Mouse (Mus musculus) testis, adult 2 months (tissue): ENCODE data around the gene Bcor. TPM values are rescaled to one million over a fixed set of nuclear protein-coding genes. Genes with fewer than 3 reads are reported as not detected.

Experiments used
- H3K27ac ChIP-seq: fragments of 200-500 bp; 2 replicates; pipeline ENCODE4 v1.5.1; 2012; ENCODE audit warnings: low read depth, low read length; ENCODE audit not compliant: control insufficient read depth, insufficient read depth
- H3K27me3 ChIP-seq: fragments of 200-500 bp; 2 replicates; pipeline ENCODE4 v1.6.1; 2012; ENCODE audit warnings: mild to moderate bottlenecking, low read length, moderate library complexity; ENCODE audit not compliant: control insufficient read depth, insufficient read depth
- H3K36me3 ChIP-seq: fragments of 200-500 bp; 2 replicates; pipeline ENCODE4 v1.6.1; 2012; ENCODE audit warnings: mild to moderate bottlenecking, low read length; ENCODE audit not compliant: control insufficient read depth, insufficient read depth
- H3K4me1 ChIP-seq: fragments of 200-500 bp; 2 replicates; pipeline ENCODE4 v1.6.1; 2012; ENCODE audit warnings: low read length; ENCODE audit not compliant: control insufficient read depth, insufficient read depth
- H3K4me3 ChIP-seq: fragments of 200-500 bp; 2 replicates; pipeline ENCODE4 v1.5.1; 2012; ENCODE audit warnings: low read depth, mild to moderate bottlenecking, low read length, moderate library complexity, mixed read lengths; ENCODE audit not compliant: control insufficient read depth
- CTCF ChIP-seq: fragments of 200-500 bp; IDR thresholded peaks from 2 replicates; pipeline ENCODE4 v1.5.1; 2012; ENCODE audit warnings: low read depth, mild to moderate bottlenecking, inconsistent platforms, low read length, moderate library complexity; ENCODE audit not compliant: control insufficient read depth, insufficient read depth, insufficient replicate concordance
- POLR2A ChIP-seq: fragments of 200-500 bp; IDR thresholded peaks from 2 replicates; pipeline ENCODE4 v1.6.1; 2012; ENCODE audit warnings: low read depth, mild to moderate bottlenecking, inconsistent platforms, low read length, moderate library complexity; ENCODE audit not compliant: control insufficient read depth
- polyA plus RNA-seq: library from polyadenylated mRNA; depleted of rRNA; stranded (reverse); fragments of >200 nt; gene quantifications from 2 replicates; pipeline ENCODE4 v1.2.3, GENCODE M21; 2012

Bcor gene
- polyA plus RNA-seq, 1 experiment: 0.72 TPM

DNA sequence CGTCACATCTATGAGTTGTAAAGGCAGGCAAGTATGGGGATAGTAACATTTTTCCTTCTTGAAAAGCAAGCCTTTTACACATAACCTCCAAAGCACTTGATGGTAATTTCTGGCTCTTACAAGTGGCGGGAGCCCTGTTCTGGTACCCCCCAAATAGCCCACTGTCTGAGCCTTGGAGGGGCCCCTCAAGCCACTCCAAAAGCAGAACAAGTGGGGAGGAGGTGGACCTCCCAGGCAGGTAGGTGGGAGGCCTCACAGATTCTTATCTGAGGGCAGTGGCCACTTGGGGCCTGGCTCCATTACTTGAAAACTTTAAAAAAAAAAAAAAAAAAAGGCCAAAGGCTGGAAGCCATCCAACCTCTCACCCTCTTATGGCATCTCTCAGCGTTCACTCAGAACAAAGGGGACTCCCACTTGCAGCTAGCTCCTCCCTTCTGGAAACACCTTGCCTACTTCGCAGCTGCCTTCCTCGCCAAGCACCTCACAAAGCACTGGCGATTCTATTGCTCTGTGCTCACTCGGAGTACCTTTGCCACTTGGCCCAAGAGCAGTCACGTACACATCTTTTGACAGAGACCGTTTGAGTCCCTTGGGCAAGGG is 106.7 kb downstream of the Bcor start:
- no peaks in the 10 kb centered on the region for H3K27me3 ChIP-seq
- no peak overlapping the region for H3K27ac ChIP-seq
- H3K36me3 ChIP-seq: no peaks in the 10 kb centered on the region
- H3K4me1 ChIP-seq: no peaks in the 10 kb centered on the region
- no peak for TF ChIP-seq POLR2A
- no peak overlapping the region for H3K4me3 ChIP-seq

DNA sequence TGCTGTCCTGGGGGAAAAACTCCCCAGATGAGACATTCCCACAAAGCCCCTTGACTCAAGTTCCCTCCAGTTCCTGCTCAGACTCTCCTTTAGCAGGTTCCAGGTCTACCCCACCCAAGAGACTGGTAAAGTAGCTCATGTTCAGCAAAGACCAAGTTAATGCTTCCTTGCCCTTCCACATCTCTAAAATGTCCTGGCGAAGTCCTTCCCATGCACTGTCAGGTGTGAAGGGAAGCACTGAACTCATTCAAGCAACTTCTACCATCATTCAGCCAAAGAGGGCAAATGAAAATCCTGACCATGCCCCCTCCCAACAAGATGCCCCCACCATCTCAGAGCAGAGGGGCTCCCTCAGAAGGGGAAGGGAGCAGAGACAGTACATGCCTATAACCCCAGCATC is 107.5 kb downstream of the Bcor start:
- Histone ChIP-seq H3K4me1 (no peaks in the 10 kb centered on the region), H3K27ac (no peak overlapping the region), H3K36me3 (no peaks in the 10 kb centered on the region), H3K27me3 (no peaks in the 10 kb centered on the region), H3K4me3 (no peak overlapping the region)
- TF ChIP-seq CTCF: no peak
- TF ChIP-seq POLR2A: no peak

DNA sequence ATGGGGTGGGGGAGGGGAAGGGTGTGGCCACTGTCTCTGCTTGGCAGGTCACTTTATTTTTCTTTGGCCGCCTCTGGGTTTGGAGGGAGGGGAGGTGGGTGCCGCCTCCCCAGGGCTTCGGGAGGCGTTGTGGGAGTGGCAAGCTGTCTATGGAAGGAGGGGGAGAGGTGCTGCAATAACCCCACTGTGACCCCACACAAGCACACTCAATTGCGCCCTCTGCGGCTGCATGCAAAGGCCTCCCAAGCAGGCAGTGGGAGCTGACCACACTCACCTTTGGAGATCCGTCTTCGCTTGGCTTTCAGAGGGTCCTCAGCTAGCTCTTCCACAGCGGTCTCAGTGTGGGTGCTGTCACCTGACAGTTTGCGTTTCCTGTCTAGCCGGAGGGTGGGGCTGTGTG is 111.4 kb downstream of the Bcor start:
- H3K4me3 ChIP-seq: no peak overlapping the region
- no peak overlapping the region for H3K27ac ChIP-seq
- no peaks in the 10 kb centered on the region for H3K4me1 ChIP-seq
- H3K36me3 ChIP-seq: no peaks in the 10 kb centered on the region
- no peaks in the 10 kb centered on the region for H3K27me3 ChIP-seq
- TF ChIP-seq POLR2A (no peak), CTCF (no peak)

DNA sequence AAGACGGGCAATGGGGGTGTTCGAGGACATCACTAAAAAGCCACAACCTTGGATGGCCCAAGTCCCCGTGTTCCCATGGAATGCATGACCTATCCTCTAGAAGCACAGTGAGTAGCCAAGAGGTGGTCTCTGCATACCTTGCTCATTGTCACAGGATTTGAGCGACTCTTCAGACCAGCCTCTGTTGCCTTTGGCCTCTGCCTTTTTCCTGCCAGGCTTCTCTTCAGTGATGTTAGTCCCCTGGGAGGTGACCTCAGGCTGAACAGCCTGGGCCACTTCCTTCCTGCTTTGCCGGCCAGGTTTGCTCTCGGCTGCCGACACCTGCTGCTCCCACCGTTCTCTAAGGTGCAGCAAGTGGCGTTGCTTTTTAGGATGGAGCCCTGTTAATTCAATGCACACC is 112.0 kb downstream of the Bcor start:
- Histone ChIP-seq H3K4me3 (no peak overlapping the region), H3K27me3 (no peaks in the 10 kb centered on the region), H3K27ac (no peak overlapping the region), H3K4me1 (no peaks in the 10 kb centered on the region), H3K36me3 (no peaks in the 10 kb centered on the region)
- TF ChIP-seq CTCF (no peak), POLR2A (no peak)

DNA sequence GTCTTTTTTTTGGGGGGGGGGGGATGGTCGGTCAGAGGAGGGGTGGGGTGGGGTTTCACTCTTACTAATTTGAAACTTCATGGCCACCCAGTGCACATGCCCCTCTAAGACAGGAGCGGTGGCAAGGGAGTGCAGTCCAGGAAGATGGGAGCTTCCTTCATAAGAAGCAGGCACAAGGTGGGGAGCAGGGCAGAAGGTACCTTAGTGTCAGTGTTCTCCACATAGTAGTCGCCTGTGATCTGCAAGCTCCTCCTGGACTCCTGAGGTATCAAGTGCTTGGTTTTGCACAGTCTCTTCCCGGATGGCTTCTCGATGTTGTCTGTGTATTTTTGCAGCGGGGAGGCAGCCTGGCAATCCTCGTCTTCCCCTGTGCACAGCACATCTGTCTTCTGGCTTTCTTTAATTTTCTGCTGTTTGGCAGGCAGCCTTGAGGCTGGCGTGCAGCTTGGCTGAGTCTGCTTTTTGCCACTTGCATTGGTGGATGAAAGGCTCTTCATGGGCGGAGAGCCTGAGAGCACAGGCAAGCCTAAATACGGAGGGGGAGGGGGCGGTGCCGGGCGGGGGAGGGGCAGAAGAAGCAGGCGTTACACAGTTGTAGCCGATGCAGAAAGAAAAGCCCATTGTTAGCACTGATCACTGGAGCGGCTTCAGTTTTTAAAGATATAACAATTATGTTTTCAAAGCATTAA is 112.8 kb downstream of the Bcor start:
- TF ChIP-seq CTCF (no peak), POLR2A (no peak)
- no peak overlapping the region for H3K27ac ChIP-seq
- H3K4me1 ChIP-seq: no peaks in the 10 kb centered on the region
- H3K27me3 ChIP-seq: no peaks in the 10 kb centered on the region
- H3K4me3 ChIP-seq: no peak overlapping the region
- H3K36me3 ChIP-seq: no peaks in the 10 kb centered on the region

DNA sequence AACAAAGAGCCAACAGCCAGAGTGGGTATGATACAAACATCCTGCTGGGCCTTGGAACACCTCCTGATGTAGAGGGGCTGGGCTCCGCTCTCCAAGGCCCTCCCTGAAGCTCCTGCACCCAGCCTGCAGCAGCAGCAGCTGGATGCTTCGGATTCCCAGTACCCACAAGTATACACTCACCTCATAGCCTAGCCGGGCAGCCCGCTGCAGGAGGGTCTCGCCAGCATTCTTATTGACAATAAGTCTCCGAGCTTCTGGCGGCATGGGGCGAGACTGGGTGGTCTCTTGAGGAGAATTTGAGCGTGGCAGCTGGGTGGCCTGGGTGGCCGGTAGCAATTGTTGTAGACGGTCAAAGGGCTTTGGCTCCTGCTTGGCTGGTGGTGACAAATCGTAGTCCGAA is 113.5 kb downstream of the Bcor start:
- Histone ChIP-seq H3K4me1 (no peaks in the 10 kb centered on the region), H3K27ac (no peak overlapping the region), H3K4me3 (no peak overlapping the region), H3K36me3 (no peaks in the 10 kb centered on the region), H3K27me3 (no peaks in the 10 kb centered on the region)
- no peak for TF ChIP-seq CTCF
- no peak for TF ChIP-seq POLR2A

DNA sequence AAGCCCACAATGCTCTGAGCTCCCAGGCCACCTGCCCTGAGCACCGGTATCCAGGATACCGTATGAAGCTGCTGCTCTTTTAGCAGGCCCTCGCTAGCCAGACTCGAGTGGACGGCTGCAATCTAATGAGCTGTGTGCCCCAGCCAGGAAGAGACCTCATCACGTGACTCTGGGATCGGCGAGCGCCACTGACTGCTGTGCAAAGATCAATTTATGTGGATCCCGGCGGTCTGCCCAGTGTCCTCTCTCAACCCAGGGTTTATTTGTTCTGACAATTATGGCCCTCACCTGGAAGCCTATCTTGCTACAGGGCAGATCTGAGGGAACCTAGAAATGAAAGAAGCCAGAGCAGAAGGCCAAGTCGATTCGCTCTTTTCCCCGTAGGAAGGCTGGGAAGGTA is 116.8 kb downstream of the Bcor start:
- Histone ChIP-seq H3K36me3 (no peaks in the 10 kb centered on the region), H3K27ac (no peak overlapping the region), H3K27me3 (no peaks in the 10 kb centered on the region), H3K4me3 (no peak overlapping the region), H3K4me1 (no peaks in the 10 kb centered on the region)
- TF ChIP-seq CTCF (no peak), POLR2A (no peak)
